Mouse (Mus musculus) brain, adult 2 months (tissue): ENCODE results near the gene Afap1l2.

Experiments
- DNase-seq: peaks from one replicate; pipeline ENCODE4 v3.0.0; 2011; ENCODE audit warnings: low read depth, low spot score

Afap1l2 gene

GRCm38 (mm10) chr19:56887879-56888278 lies 120.1 kb downstream of the Afap1l2 start:
- peak; percentile 39 for DNase-seq

- DNase-seq, result peak; percentile 21
Measured at GRCm38 (mm10) chr19:56877364-56877763, 130.7 kb downstream of the Afap1l2 start.

DNA sequence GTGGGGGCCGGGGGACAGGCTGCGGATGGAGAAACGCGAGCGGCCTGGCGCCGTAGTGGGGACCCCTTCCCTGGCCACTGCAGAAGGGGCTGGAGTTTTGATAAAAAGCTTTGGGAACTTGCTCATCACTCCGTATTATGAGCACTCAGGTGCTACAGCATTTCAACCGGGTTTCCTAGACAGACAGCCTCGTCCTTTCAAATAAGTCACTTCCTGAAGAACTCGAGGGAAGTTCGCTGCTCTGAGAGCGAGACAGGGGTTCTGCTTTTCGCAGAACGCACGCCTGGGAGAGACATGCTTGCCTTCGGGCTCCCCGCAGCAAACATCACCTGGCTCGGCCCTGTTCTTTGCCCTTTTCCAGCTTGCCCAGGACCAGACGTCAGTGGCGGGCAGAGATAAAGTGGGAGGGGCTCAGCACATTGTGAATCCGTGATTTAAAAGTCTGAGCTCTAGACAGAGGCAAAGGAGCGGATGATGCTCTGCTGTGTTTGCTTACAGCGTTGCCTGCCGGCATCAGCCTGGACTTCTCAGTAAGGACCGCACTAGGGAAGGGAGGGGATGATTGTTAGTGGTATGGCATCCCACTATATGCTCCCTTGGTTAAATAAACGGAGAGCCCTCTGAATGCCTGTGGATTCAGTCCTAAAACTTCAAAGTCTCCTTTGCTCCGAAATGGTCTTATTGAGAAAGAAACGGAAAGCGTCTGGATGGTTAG lies 133.3 kb downstream of the Afap1l2 start:
- peak; percentile 3 for DNase-seq

DNA sequence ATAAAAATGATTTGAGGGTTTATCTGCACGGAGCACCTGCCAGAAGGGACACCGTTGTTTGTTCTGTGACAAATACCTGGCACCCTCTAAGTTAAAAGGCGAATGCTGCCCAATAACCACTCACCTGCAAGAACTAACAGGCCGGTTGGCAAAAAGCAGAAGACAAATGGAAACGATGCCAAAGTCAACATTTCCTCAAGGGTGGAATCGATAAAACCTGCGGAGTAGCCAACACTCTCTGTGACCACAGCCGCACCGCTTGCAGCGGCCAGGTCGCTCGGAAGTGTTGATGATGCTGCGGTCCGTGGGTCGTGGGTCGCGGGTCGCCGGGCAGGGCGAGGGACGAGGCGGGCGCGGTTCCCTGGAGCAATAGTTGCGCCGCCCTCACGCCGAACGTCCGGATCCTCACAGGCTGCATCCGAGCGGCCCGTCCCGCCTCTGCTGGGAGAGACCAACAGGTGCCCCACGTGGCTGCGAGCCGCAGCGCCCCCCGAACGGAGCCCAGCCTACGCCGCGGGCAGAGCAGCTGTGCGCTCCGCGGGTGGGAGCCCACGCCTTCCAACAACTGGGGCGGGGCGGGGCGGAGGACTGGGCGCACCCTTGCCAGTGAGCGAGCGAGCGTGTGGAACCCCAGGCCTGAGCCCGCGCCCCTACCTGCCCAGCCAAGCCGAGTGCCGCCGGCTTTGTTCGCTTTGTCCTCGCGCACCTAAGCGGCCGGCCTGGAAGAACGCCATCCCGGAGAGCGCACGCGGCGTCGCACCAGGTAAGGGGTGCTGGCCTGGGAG lies 134.0 kb downstream of the Afap1l2 start, which contains the start of gene Vwa2:
TSS of gene Vwa2 (plus strand) at position 434 of the 785 bp plus-strand sequence.
- peak; percentile 12 for DNase-seq

- DNase-seq, result no peak
Measured at GRCm38 (mm10) chr19:56867701-56868100, 140.3 kb downstream of the Afap1l2 start.
